Mouse (Mus musculus): Measurements from ENCODE around the gene Aktip. TPM values are rescaled to one million over a fixed set of nuclear protein-coding genes. Genes with fewer than 3 reads are reported as not detected.

Aktip gene
- total RNA-seq, 2 experiments from 2014 or later = 40.3 to 45.5 TPM

Other genes with a start within 250 kb of the Aktip start
- 10 to 100 TPM; 35.1 to 50.1 TPM for gene Rbl2, start 129.9 kb downstream of the Aktip start, total RNA-seq (2021)
- 1 to 10 TPM; 6.5 to 7.1 TPM for gene Rpgrip1l, start 113.3 kb upstream of the Aktip start, total RNA-seq (2021)
- gene Fto, start 113.5 kb upstream of the Aktip start, total RNA-seq (2021) = 10 to 100 TPM; 71.6 to 81.6 TPM

Data from adrenal gland, postnatal 36 days (tissue).